Mouse (Mus musculus): Measurements from ENCODE around the gene Gm15737.

DNA sequence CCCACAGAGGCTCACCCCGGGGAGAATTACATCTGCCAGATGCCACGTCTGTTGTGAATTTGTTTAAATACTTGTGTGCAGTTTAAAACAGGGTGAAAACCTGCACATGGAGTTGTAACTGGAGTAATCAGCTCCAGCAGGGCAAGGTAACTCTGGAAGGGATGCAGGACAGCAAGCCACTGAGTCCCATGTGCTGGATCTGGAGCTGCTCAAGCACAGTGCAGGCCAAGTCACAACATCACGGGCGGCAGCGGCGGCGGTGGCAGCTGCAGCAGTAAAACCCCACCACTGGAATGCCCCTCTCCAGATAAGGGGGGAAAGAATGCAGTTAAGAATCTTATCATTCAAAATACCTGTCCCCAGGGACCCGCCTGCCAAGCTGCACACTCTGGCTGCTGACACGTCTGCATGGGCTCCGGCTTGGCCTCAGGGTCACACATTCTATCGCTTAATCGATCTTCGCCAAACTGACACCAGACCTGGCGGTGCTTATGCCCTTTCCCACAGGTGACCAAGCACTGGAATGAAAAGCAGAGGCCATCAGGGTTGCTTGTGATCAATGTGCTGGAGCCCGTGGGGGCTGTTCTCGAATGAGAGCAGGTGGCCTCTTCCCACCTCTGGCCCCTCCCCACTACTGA is 544 bp downstream of the Gm15737 start:
- TF ChIP-seq POLR2A (IDR thresholded peaks at IDR 0.05; ENCODE audit: insufficient read depth, low read depth, low read length) (no peak), CTCF (IDR thresholded peaks at IDR 0.05; ENCODE audit: insufficient read depth, low read depth, low read length) (no peak)

All from olfactory bulb, adult 2 months (tissue).